In the genomic region with DNA sequence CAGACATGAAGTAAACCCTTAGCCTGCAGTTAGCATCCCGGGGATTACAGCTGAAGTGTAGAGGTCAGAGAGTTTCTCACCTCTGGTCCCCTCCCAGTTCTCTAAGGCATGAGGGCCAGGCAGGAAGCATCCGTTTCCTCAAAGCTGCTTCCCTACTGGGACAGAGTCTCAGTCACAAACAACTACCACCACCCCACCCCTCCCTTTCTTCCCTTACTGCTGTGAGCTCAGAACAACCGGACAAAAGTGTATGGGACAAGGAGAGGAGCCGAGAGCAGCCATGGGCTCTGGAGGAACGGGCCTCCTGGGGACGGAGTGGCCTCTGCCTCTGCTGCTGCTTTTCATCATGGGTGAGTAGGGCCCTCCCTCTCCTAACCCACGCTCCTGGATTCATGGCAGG, we compare ENCODE assay signal across 8 mouse cellular contexts. TPM values are rescaled to one million over a fixed set of nuclear protein-coding genes. Genes with fewer than 3 reads are reported as not detected.
DNase-seq lines count a peak whose midpoint lies in the region; ATAC-seq lines count a peak whose summit lies in the region.

Gene Robo4, plus strand, starts transcription at position 96 of the 400 bp plus-strand sequence.

- peak within 1 kb of the TSS; percentile 6 for H3K4me2 ChIP-seq in liver, embryonic 11.5 days

- no peaks in the 10 kb centered on the region; the same call in 1 of the 2 replicates for H3K27me3 ChIP-seq in liver, embryonic 11.5 days (replicated peaks; ENCODE audit: control insufficient read depth, insufficient read depth, low read length)

- H3K36me3 ChIP-seq in liver, embryonic 11.5 days (ENCODE audit: control insufficient read depth, insufficient read depth, low read length): no peaks in the 10 kb centered on the region

- no peak within 1 kb of the TSS; the same call in 1 of the 2 replicates for H3K9ac ChIP-seq in liver, embryonic 11.5 days (ENCODE audit: low read depth, low read length)

- ATAC-seq in common myeloid progenitor, adult 5-6 weeks (replicated peaks; ENCODE audit: low read depth, poor library complexity, severe bottlenecking): peak; percentile 78
- 0 out of 2 replicates have a peak, but pooled peaks have one; percentile 25 for ATAC-seq in liver, embryonic 11.5 days (replicated peaks; ENCODE audit: low FRiP score)

- peak; percentile 75 for DNase-seq in ZHBTc4 (ENCODE audit: low read depth, low spot score)
- peak; percentile 33 for DNase-seq in heart, postnatal 4 days
- no peak for DNase-seq in liver, embryonic 11.5 days (ENCODE audit: low spot score)
- DNase-seq in cerebellum, postnatal 4 days (ENCODE audit: low spot score in 2 of 2): no peak
- DNase-seq in layer of hippocampus, adult 18-20 months (ENCODE audit: low spot score in 2 of 2): no peak
- DNase-seq in testis, postnatal 10 days (ENCODE audit: low spot score): no peak
- no peak for DNase-seq in left cerebral cortex, postnatal 36 days (ENCODE audit: low spot score in 2 of 2)

- no peaks in the 10 kb centered on the region for H3K9me3 ChIP-seq in liver, embryonic 11.5 days (ENCODE audit: control insufficient read depth, low read length)

- no peak within 1 kb of the TSS for H3K27ac ChIP-seq in liver, embryonic 11.5 days (ENCODE audit: low read depth, low read length)

- 17% methylated on average over 7 of the region's 7 CpGs for WGBS in liver, embryonic 11.5 days

- intact Hi-C loops in left cerebral cortex, postnatal 36 days (cut with DNase I): no loop called here

- H3K4me3 ChIP-seq in liver, embryonic 11.5 days (ENCODE audit: low read depth, low read length): peak within 1 kb of the TSS; percentile 22

- no peaks in the 10 kb centered on the region for H3K4me1 ChIP-seq in liver, embryonic 11.5 days (replicated peaks; ENCODE audit: control insufficient read depth, insufficient read depth, low read length)

RNA-seq across cellular contexts. Expression of gene Robo4, which starts in this region (rescaled TPM):
- 1.3 and 1.4 TPM in 2 replicates for total RNA-seq in common myeloid progenitor, adult 5-6 weeks (2017)
- total RNA-seq in heart, postnatal 4 days (2021): 10 to 100 TPM; 32.6 to 33.2 TPM
- 7.6 and 8.5 TPM in 2 replicates for polyA plus RNA-seq in liver, embryonic 11.5 days (2014; fragmentation: Nextera tagmentation; extraction: Ambion mirVana)
- total RNA-seq in layer of hippocampus, adult 18-20 months (2021): 1 to 10 TPM; 4.6 to 5.9 TPM
- total RNA-seq in left cerebral cortex, postnatal 36 days (2021): 1 to 10 TPM; 7.6 to 7.8 TPM

Comparison
In these comparisons a context has a peak if more than half of its experiments do, and no peak if none do; other contexts are left out.
1. DNase-seq: peak in ZHBTc4 (single experiment) and heart, postnatal 4 days (single experiment); none in liver, embryonic 11.5 days (single experiment), cerebellum, postnatal 4 days (0 of 2), layer of hippocampus, adult 18-20 months (0 of 2), testis, postnatal 10 days (single experiment) and left cerebral cortex, postnatal 36 days (0 of 2).